Mouse (Mus musculus) thymus, adult 2 months (tissue): ENCODE measurements around the gene St6galnac3.

Experiments used
- CTCF ChIP-seq: fragments of 200-500 bp; IDR thresholded peaks from 2 replicates; pipeline ENCODE4 v1.5.1; 2012; ENCODE audit warnings: mild to moderate bottlenecking, control low read depth, low read length, moderate library complexity, borderline replicate concordance; ENCODE audit not compliant: control insufficient read depth, poor library complexity, insufficient read depth; ENCODE audit errors: extremely low read depth
- POLR2A ChIP-seq: fragments of 200-500 bp; IDR thresholded peaks from 2 replicates; pipeline ENCODE4 v1.6.1; 2012; ENCODE audit warnings: mild to moderate bottlenecking, low read length, control low read depth, moderate library complexity; ENCODE audit not compliant: control insufficient read depth, poor library complexity, insufficient read depth; ENCODE audit errors: extremely low read depth

DNA sequence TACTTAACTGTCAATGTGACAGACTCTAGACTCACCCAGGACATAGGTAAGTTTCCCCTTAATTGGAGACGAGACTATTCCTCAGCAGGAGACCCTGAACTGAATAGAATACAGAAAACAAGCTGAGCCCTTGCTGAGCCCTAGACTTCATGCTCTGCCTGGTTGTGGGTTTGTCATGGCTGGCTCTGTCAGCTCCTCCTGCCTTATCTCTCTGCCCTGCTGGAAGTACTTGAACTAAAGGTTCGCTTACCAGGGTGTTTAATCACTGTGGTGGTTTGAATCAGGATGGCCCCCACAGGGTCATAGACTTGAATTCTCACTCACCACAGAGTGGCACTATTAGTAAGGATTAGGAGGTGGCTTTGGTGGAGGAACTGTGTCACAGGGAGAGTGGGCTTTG lies 125.8 kb downstream of the St6galnac3 start:
- TF ChIP-seq CTCF: no peak
- no peak for TF ChIP-seq POLR2A
